Mouse (Mus musculus): Measurements from ENCODE around the gene Syne4.

Gene Syne4

GRCm38 (mm10) chr7:30297266-30297665 lies 17.3 kb upstream of the Syne4 start:
- peak; percentile 28 to 40 for DNase-seq

GRCm38 (mm10) chr7:30300914-30301313 lies 13.7 kb upstream of the Syne4 start:
- peak in 1 of 2 experiments; percentile 66 for DNase-seq

GRCm38 (mm10) chr7:30306083-30306779 lies 8.4 kb upstream of the Syne4 start:
- peak in 1 of 2 experiments; percentile 33 for DNase-seq

- DNase-seq: peak; percentile 91 to 99
Measured at GRCm38 (mm10) chr7:30308076-30309005, 6.3 kb upstream of the Syne4 start, which contains the start of gene Alkbh6. Gene Alkbh6, plus strand, starts transcription at chr7:30308717.

- no peak for DNase-seq
Measured at GRCm38 (mm10) chr7:30309395-30310129, 5.0 kb upstream of the Syne4 start.

GRCm38 (mm10) chr7:30310136-30310535 lies 4.5 kb upstream of the Syne4 start:
- DNase-seq: no peak

- DNase-seq: peak in 1 of 2 experiments; percentile 23
Measured at GRCm38 (mm10) chr7:30313666-30314320, 814 bp upstream of the Syne4 start.

- peak in 1 of 2 experiments; percentile 38 for DNase-seq
Measured at GRCm38 (mm10) chr7:30315559-30316529, 1.2 kb downstream of the Syne4 start.

GRCm38 (mm10) chr7:30318142-30318541 lies 3.5 kb downstream of the Syne4 start:
- DNase-seq: no peak

- DNase-seq: no peak
Measured at GRCm38 (mm10) chr7:30320946-30321345, 6.3 kb downstream of the Syne4 start.

- peak; percentile 74 to 82 for DNase-seq
Measured at GRCm38 (mm10) chr7:30321539-30322284, 7.1 kb downstream of the Syne4 start, which contains the start of gene E130208F15Rik. Gene E130208F15Rik, plus strand, starts transcription at chr7:30321740.

GRCm38 (mm10) chr7:30322285-30322667 lies 7.7 kb downstream of the Syne4 start:
- peak; percentile 97 to 99 for DNase-seq

GRCm38 (mm10) chr7:30322865-30323264 lies 8.3 kb downstream of the Syne4 start:
- no peak for DNase-seq

GRCm38 (mm10) chr7:30323795-30324194 lies 9.2 kb downstream of the Syne4 start, which contains the start of gene Sdhaf1:
Gene Sdhaf1, minus strand, starts transcription at chr7:30323895.
- no peak for DNase-seq

GRCm38 (mm10) chr7:30324300-30324944 lies 9.8 kb downstream of the Syne4 start:
- no peak for DNase-seq

GRCm38 (mm10) chr7:30325364-30325763 lies 10.8 kb downstream of the Syne4 start:
- DNase-seq: no peak

GRCm38 (mm10) chr7:30326427-30326826 lies 11.8 kb downstream of the Syne4 start:
- DNase-seq: peak in 1 of 2 experiments; percentile 26

- DNase-seq: peak; percentile 96 to 97
Measured at GRCm38 (mm10) chr7:30327140-30327539, 12.5 kb downstream of the Syne4 start.

GRCm38 (mm10) chr7:30328379-30328778 lies 13.8 kb downstream of the Syne4 start:
- DNase-seq: no peak

GRCm38 (mm10) chr7:30331887-30332286 lies 17.3 kb downstream of the Syne4 start:
- DNase-seq: peak; percentile 90 to 97

Data from cerebellum, adult 18-20 months (tissue).